Mouse (Mus musculus): Measurements from ENCODE around the gene Kif24. TPM values are rescaled to one million over a fixed set of nuclear protein-coding genes. Genes with fewer than 3 reads are reported as not detected.

Gene Kif24
- polyA plus RNA-seq, 1 experiment: 0.38 TPM

DNA sequence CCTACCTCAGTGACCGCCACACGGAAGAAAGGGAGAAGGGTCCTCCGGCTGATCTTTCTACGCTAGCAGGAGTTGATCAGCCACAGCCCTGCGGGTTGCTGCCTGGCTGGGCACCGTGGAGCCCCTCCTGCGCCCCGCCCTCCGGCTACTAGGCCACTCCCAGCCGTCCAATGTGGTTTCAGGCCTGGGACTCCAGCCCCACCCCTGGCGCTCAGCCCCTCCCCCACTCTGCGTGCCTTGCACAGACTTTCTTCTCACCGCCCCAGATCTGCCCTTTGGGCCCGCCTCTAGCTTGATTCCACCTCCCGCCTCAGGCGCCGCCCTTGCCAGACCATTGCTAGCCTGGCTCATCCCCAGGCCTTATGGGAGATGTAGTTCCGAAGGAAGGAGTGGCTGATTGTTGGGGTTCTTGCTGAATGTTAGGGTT, 38.3 kb upstream of the Kif24 start, which contains the start of gene AI464131:
Gene AI464131 (minus strand): TSS at position 91 of the 427 bp plus-strand sequence.
- no peaks in the 10 kb centered on the region for H3K36me3 ChIP-seq (ENCODE audit: control insufficient read depth)
- H3K9me3 ChIP-seq (ENCODE audit: control insufficient read depth, low read length): peaks cover 5% of the 10 kb centered on the region; the same call in 1 of the 2 replicates
- H3K27me3 ChIP-seq (ENCODE audit: control insufficient read depth): peaks cover 65% of the 10 kb centered on the region
- peak within 1 kb of the TSS; percentile 53 for H3K4me3 ChIP-seq (replicated peaks)
- TF ChIP-seq GATA1 (IDR thresholded peaks at IDR 0.05; ENCODE audit: low read length): no peak
- no peak for TF ChIP-seq TAL1 (IDR thresholded peaks at IDR 0.05; ENCODE audit: low read length)
- peaks cover 33% of the 10 kb centered on the region for H3K4me1 ChIP-seq (ENCODE audit: control insufficient read depth)

DNA sequence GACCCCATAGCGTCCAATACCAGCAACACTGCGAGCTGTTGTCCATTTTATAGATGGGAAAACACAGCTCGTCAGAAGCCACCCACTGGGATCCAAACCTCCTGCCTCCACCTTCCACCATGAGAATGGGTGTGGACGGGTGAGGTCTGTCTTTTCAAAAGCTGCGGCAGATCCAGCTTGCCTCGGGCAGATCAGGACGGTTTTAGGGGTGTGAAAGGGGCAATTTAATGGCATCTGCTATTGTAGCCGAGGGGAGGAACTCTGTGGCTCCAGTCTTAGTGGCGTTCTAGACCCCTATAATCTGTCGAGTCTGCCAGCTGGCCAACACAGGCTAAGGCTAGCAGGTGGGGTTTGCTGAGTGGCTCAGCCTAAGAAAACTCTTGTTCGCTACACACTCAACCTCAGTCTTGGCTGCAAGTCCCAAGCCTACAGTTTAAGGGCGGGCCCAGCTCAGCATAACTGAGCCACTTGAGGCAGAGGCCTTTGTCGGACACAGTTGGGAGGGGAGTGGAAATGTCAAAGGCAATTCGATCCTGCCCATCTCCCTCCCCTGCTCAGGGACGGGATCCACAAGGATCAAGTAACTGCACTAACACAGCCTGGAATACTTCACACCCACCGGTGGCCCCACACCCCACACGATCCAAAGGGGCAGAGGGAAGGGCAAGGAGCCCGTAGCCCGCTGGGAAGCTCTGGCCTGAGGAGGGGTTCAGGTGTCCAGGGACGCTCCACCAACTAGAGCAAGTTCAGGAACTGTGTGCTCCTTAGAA, 37.7 kb upstream of the Kif24 start:
- peaks cover 36% of the 10 kb centered on the region for H3K4me1 ChIP-seq (ENCODE audit: control insufficient read depth)
- TF ChIP-seq TAL1 (IDR thresholded peaks at IDR 0.05; ENCODE audit: low read length) (no peak), GATA1 (IDR thresholded peaks at IDR 0.05; ENCODE audit: low read length) (no peak)
- H3K27me3 ChIP-seq (ENCODE audit: control insufficient read depth): peaks cover 65% of the 10 kb centered on the region
- no peaks in the 10 kb centered on the region for H3K36me3 ChIP-seq (ENCODE audit: control insufficient read depth)
- H3K4me3 ChIP-seq (replicated peaks): peak overlapping the region; percentile 53
- H3K9me3 ChIP-seq (ENCODE audit: control insufficient read depth, low read length): peaks cover 5% of the 10 kb centered on the region; the same call in 1 of the 2 replicates

DNA sequence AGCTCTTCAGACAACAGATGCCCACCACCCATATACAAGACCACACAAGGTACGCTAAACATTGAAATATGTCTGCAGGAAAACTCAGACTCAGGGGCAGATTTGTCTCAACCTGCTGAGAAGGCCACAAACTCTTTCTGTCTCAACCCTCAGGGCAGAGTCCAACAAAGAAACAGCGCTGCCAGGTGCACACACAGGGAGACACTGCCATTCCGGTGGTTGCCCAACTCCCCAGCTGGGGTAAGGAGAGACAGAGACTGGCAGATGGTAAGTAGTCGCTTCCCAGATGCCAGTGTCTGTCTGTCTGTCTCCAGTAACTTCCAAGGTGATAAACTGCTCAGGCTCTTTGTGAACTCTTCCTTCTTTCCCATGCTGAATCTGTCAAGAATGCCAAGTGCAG, 36.1 kb upstream of the Kif24 start:
- Histone ChIP-seq H3K4me1 (ENCODE audit: control insufficient read depth) (peaks cover 21% of the 10 kb centered on the region), H3K36me3 (ENCODE audit: control insufficient read depth) (no peaks in the 10 kb centered on the region), H3K27me3 (ENCODE audit: control insufficient read depth) (peaks cover 70% of the 10 kb centered on the region), H3K9me3 (ENCODE audit: control insufficient read depth, low read length) (peaks cover 5% of the 10 kb centered on the region; the same call in 1 of the 2 replicates), H3K4me3 (replicated peaks) (no peak overlapping the region)
- no peak for TF ChIP-seq GATA1 (IDR thresholded peaks at IDR 0.05; ENCODE audit: low read length)
- TF ChIP-seq TAL1 (IDR thresholded peaks at IDR 0.05; ENCODE audit: low read length): no peak

DNA sequence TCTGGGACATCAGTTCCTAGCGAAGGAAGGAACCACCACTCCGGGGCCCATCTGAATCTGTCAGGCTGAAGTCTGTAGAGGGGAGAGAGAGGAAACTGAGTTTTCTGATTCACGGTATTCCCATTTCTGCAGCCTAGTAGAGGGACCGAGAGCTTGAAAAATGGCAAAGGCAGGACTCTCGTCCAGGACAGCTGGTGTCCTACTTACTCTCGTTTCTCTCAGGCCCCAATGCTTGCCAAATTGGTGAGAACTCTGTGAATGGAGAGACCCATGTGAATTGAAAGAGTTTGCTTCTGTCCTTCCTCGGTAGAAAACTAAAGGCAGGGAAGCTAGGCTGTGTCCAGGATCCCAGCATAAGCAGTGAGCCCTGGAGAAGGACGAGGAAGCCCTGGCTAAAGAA, 34.9 kb upstream of the Kif24 start:
- H3K4me3 ChIP-seq (replicated peaks): no peak overlapping the region
- peaks cover 76% of the 10 kb centered on the region for H3K27me3 ChIP-seq (ENCODE audit: control insufficient read depth)
- H3K4me1 ChIP-seq (ENCODE audit: control insufficient read depth): peaks cover 21% of the 10 kb centered on the region
- no peaks in the 10 kb centered on the region for H3K36me3 ChIP-seq (ENCODE audit: control insufficient read depth)
- TF ChIP-seq GATA1 (IDR thresholded peaks at IDR 0.05; ENCODE audit: low read length) (no peak), TAL1 (IDR thresholded peaks at IDR 0.05; ENCODE audit: low read length) (no peak)
- H3K9me3 ChIP-seq (ENCODE audit: control insufficient read depth, low read length): peaks cover 5% of the 10 kb centered on the region; the same call in 1 of the 2 replicates

DNA sequence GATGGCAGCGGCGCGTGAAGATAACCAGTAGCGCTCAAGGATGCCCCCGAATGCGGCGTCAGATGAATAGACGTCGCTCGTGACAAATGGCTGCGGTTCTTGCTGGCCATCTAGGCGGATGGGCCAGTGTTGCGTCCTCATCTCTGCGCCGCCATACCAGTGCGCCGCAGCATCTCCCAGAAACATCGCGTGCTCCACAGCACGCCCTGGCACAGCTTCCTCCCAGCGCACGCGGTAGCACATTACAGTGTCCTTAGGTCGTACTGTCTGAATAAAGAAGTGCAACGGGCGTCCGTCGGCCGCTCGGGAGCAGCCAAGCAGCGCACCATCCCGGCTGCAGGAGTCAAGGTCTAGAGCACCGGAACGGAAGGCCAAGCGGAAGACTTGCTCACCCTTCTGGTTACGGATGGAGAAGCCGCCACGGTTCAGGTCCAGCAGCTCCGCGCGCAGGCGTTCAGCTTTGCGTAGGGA, 34.3 kb upstream of the Kif24 start:
- H3K9me3 ChIP-seq (ENCODE audit: control insufficient read depth, low read length): peaks cover 5% of the 10 kb centered on the region; the same call in 1 of the 2 replicates
- no peak overlapping the region for H3K4me3 ChIP-seq (replicated peaks)
- peaks cover 21% of the 10 kb centered on the region for H3K4me1 ChIP-seq (ENCODE audit: control insufficient read depth)
- H3K36me3 ChIP-seq (ENCODE audit: control insufficient read depth): no peaks in the 10 kb centered on the region
- TF ChIP-seq TAL1 (IDR thresholded peaks at IDR 0.05; ENCODE audit: low read length) (no peak), GATA1 (IDR thresholded peaks at IDR 0.05; ENCODE audit: low read length) (no peak)
- H3K27me3 ChIP-seq (ENCODE audit: control insufficient read depth): peaks cover 76% of the 10 kb centered on the region

DNA sequence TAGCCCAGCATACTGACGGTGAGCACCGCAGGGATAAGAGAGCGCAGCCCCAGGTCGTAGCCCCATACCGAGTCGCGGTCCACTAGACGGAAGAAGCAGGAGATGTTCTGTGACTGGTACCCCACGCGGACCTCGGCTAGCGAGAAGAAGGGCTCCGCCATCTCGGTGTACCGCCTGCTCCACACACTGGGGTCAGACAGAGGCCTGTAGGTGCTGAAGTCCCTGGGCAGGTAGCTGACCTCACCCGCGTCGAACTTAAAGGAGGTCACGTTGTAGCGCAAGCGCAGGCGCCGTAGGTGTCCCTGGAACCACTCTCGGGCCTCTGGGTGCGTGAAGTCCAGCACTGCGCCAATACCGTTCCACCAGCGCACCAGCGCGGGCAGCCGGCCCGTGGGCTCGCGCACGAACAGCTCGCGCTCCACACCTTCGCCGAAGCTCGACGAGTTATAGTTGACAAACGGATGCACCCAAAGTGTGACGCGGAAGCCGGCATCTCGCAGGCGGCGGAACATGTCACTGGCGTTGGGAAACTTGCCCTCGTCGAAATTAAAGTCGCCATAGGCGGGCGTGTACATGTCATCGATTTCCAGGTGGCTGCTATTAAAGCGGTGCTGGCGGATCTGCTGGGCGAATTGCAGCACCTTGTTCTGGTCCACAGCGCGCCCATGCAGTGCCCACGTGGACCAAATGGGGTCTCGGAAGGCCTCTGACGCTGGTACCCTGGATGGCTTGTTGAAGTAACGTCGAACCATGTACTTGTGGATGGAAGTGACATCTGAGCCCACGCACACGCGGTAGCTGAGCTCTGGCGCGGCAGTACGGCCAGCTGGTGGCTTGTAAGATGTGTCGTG, 33.5 kb upstream of the Kif24 start:
- Histone ChIP-seq H3K4me3 (replicated peaks) (no peak overlapping the region), H3K4me1 (ENCODE audit: control insufficient read depth) (peaks cover 18% of the 10 kb centered on the region), H3K36me3 (ENCODE audit: control insufficient read depth) (no peaks in the 10 kb centered on the region), H3K9me3 (ENCODE audit: control insufficient read depth, low read length) (peaks cover 5% of the 10 kb centered on the region; the same call in 1 of the 2 replicates), H3K27me3 (ENCODE audit: control insufficient read depth) (peaks cover 76% of the 10 kb centered on the region)
- TF ChIP-seq GATA1 (IDR thresholded peaks at IDR 0.05; ENCODE audit: low read length) (no peak), TAL1 (IDR thresholded peaks at IDR 0.05; ENCODE audit: low read length) (no peak)

DNA sequence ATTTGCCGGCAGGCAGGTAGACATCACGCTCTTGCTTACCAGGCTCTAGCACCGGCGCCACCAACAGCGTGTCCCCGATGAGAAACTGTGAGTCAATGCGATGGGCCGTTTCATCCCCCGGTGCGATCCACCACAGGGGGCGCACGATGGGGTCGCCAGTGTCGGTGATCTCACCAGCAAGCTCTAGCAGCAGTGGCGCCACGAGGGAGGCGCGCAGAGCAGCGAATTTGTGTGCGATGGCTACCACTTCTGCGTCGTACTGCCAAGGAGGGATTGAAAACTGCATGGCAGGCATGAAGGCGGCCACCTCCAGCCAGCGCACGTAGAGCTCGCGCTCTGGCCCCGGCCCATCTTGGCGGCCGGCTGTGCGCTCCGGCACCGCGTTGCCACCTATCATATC, 32.9 kb upstream of the Kif24 start:
- H3K27me3 ChIP-seq (ENCODE audit: control insufficient read depth): peaks cover 74% of the 10 kb centered on the region
- H3K4me3 ChIP-seq (replicated peaks): no peak overlapping the region
- no peak for TF ChIP-seq GATA1 (IDR thresholded peaks at IDR 0.05; ENCODE audit: low read length)
- TF ChIP-seq TAL1 (IDR thresholded peaks at IDR 0.05; ENCODE audit: low read length): no peak

DNA sequence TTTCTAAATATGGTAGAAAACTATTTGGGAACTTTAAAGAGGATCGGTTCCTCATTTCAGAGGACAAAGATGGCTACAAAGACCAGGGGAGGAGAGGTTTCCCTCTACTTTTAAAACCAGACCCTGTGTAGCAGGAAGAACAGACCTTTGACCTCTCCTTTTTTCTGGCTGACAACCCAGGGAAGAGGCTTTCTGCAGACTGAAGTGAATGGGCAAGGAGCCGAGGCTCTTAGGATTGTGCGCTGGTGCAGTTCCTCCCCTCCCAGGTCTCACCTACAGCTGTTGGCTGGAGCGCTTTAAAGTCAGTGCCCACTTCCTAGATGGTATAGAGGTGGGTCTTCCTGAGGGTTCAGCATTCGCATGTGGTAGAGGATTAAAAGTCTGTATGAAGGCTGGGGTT, 32.4 kb upstream of the Kif24 start:
- peaks cover 6% of the 10 kb centered on the region for H3K4me1 ChIP-seq (ENCODE audit: control insufficient read depth)
- no peak overlapping the region for H3K4me3 ChIP-seq (replicated peaks)
- H3K36me3 ChIP-seq (ENCODE audit: control insufficient read depth): no peaks in the 10 kb centered on the region
- peaks cover 5% of the 10 kb centered on the region; the same call in 1 of the 2 replicates for H3K9me3 ChIP-seq (ENCODE audit: control insufficient read depth, low read length)
- H3K27me3 ChIP-seq (ENCODE audit: control insufficient read depth): peaks cover 68% of the 10 kb centered on the region
- TF ChIP-seq GATA1 (IDR thresholded peaks at IDR 0.05; ENCODE audit: low read length): no peak
- no peak for TF ChIP-seq TAL1 (IDR thresholded peaks at IDR 0.05; ENCODE audit: low read length)

More for the DNA sequence above, 32.9 kb upstream of the Kif24 start:
- H3K36me3 ChIP-seq (ENCODE audit: control insufficient read depth): no peaks in the 10 kb centered on the region
- H3K9me3 ChIP-seq (ENCODE audit: control insufficient read depth, low read length): peaks cover 5% of the 10 kb centered on the region; the same call in 1 of the 2 replicates
- peaks cover 11% of the 10 kb centered on the region for H3K4me1 ChIP-seq (ENCODE audit: control insufficient read depth)
